Mouse (Mus musculus): ENCODE data around the gene Tob2. TPM values are rescaled to one million over a fixed set of nuclear protein-coding genes. Genes with fewer than 3 reads are reported as not detected.

Tob2 gene
- total RNA-seq, 2 experiments from 2014 or later = 30.5 to 36.4 TPM

GRCm38 (mm10) chr15:81810671-81811598 lies 47.7 kb downstream of the Tob2 start:
- peak; percentile 98 to 99 for DNase-seq

- peak; percentile 80 to 82 for DNase-seq
Observed at GRCm38 (mm10) chr15:81810150-81810549, 48.4 kb downstream of the Tob2 start.

DNA sequence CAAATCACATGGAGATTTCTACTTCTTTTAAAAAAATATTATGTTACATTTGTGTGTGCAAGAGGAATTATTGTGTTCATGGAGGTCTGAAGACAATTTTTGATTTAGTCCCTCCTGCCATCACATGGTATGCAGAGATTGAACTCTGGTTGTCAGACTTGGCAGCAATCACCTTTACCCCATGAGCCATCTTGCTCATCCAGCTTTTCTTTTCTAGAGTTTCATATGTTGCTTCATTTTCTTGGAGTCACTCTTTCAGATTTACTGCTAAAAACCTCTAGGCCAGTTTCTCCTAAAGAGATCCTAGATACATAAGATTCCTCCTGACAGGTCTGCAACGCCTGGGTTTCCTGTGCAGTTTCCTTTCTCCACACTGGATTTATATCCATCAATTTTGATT lies 49.0 kb downstream of the Tob2 start:
- no peak for DNase-seq

GRCm38 (mm10) chr15:81808799-81809198 lies 49.8 kb downstream of the Tob2 start:
- no peak for DNase-seq

DNA sequence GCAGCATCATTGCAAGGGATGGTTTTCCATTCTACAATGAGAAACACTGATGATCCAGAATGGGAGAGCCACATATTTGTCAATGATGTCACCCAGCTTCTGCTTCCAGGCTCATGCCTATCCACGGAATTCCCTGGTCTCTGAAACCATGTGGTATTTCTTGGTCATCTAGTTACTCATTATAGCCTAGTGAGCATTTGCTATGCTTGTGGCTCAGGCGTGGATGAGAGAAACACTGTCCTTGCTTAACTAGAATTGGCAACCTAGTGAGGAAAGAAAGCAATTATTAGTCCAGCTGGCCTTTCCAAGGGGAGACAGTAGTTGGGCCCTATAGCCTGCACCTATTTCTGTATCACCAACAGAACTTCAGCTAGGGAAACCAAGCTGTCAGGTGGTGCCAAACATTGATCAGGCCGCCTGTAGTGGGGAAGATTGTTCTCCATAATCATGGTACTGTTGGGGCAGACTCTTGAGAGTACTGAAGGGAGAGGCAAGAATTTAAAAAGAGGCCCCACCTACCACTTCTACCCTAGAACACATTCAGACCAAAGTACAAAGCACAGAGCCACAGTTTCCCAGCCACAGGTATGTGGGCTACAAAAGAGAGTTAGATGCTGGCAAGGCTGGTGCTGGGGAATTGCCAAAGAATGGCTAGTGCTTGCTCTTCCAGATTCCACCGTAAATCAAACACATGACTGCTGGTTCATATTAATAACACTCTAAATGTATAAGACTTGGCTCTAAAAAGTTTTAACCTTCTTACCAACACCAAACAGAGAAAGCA lies 51.8 kb downstream of the Tob2 start:
- DNase-seq = no peak

- DNase-seq = no peak
Observed at GRCm38 (mm10) chr15:81805624-81806023, 53.0 kb downstream of the Tob2 start.

DNA sequence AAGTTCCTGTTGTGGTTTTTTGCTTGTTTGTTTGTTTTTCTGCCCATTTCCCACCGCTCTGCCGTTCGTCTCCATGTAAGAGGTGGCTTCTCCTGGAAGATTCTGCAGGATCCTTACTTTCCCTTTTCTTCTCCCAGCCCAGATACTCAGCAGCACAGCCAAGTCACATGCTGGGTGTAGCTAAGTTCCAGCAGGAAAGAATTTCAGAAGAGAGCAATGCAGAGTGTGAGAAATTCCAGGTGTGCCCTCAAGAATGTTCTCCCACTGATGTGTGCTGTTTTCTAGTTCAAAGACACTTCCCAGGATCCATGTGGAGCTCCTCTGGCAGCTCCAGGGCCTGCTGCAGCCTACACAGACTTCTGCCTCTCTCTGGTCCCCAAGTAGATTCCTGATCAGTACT lies 53.7 kb downstream of the Tob2 start:
- DNase-seq = no peak

DNA sequence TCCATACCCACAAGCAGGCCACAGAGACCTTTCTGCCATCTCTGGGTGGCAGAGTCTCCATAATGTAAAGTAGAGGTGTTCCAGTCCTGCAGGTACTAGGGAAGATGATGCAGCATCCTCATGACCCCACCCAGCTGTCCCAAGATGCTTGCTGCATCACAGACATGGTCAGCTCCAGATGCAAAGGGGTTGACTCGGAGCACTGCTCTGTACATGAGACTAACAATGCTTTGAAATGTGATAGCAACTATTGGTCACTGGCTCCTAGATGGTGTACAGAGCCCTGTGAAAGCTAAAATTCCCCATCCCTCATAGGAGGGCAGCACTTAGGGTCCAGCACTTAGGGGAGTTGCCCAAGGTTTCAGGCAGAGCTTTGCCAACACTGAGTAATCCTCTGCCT lies 54.4 kb downstream of the Tob2 start:
- no peak for DNase-seq

DNA sequence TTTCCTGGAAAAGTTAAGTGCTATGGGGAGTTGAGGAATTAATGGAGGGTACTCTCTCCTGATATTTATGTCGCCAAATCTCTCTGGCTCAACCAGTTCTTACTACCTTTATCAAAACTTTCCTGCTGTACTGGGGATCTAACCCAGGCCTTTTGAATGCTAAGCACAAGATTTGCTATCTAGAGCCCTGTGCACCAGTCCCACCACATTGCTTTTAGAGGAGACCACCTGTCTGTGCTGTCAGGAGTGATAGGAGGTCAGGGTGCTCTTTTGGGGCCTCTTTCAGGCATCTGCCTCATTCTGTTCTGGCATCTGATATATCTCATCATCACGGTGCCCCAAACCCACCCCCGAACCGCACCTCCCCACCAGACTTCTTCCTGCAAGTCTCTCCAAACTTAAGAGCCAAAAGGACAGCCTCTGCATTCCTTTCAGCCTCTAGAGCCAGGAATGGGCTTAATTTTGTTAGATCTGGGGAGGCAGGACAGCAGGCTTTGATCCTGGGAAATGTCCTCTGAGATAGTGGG lies 55.1 kb downstream of the Tob2 start:
- no peak for DNase-seq

DNA sequence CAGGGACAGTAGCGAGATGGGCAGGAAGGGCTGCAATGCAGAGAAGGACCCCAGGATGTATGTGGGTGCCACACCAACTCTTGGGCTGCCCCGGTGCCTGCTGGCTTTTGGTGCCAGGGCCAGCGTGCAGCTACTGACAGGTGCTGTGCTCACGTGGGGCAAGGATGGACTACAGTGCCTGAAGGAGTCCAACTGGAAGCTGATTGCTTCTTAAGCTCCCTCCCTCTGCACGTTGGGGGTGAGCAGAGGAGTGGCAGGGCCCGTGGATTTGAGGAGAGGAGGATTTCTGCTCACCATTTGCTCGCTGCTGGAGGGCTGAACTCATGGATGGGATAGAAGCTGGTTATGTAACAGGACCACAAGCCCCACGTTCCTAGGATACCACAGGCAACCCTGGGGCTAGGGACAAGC lies 55.6 kb downstream of the Tob2 start:
- no peak for DNase-seq

GRCm38 (mm10) chr15:81802001-81802890 lies 56.4 kb downstream of the Tob2 start, which contains the start of gene Tef:
Tef (plus strand) TSS chr15:81802421.
- peak; percentile 100 for DNase-seq

- no peak for DNase-seq
Observed at GRCm38 (mm10) chr15:81800391-81800790, 58.2 kb downstream of the Tob2 start.

GRCm38 (mm10) chr15:81798421-81798820 lies 60.2 kb downstream of the Tob2 start:
- no peak for DNase-seq

Other genes starting within 250 kb of the Tob2 start
- 10 to 100 TPM; 34.6 to 37.5 TPM for gene L3mbtl2, start 194.9 kb downstream of the Tob2 start, total RNA-seq (2021)
- gene Chadl, start 161.5 kb downstream of the Tob2 start, total RNA-seq (2021) = 10 to 100 TPM; 11.5 to 12.6 TPM
- gene Zc3h7b, start 113.7 kb downstream of the Tob2 start, total RNA-seq (2021) = 100 to 1,000 TPM; 129 to 141 TPM
- 100 to 1,000 TPM; 158 to 165 TPM for gene Rangap1, start 113.3 kb downstream of the Tob2 start, total RNA-seq (2021)
- 100 to 1,000 TPM; 300 to 307 TPM for gene Tef, start 56.4 kb downstream of the Tob2 start, total RNA-seq (2021)
- 10 to 100 TPM; 31.2 to 33.5 TPM for gene Phf5a, start 13.1 kb upstream of the Tob2 start, total RNA-seq (2021)
- 100 to 1,000 TPM; 449 to 462 TPM for gene Aco2, start 13.5 kb upstream of the Tob2 start, total RNA-seq (2021)
- gene Polr3h, start 67.4 kb upstream of the Tob2 start, total RNA-seq (2021) = 10 to 100 TPM; 44.5 to 48.2 TPM
- gene Csdc2, start 78.0 kb upstream of the Tob2 start, total RNA-seq (2021) = 10 to 100 TPM; 74.5 to 77.1 TPM
- 100 to 1,000 TPM; 209 to 220 TPM for gene Pmm1, start 102.1 kb upstream of the Tob2 start, total RNA-seq (2021)
- gene 1700029P11Rik, start 121.7 kb upstream of the Tob2 start, total RNA-seq (2021) = not detected
- gene Xrcc6, start 129.0 kb upstream of the Tob2 start, total RNA-seq (2021) = 10 to 100 TPM; 25.5 to 27.2 TPM
- 100 to 1,000 TPM; 111 to 116 TPM for gene Desi1, start 175.1 kb upstream of the Tob2 start, total RNA-seq (2021)
- 100 to 1,000 TPM; 107 to 110 TPM for gene Snu13, start 188.8 kb upstream of the Tob2 start, total RNA-seq (2021)
- not detected for gene 4930407I10Rik, start 200.4 kb upstream of the Tob2 start, total RNA-seq (2021)
- under 1 TPM; 0.17 to 0.30 TPM for gene Mei1, start 211.2 kb upstream of the Tob2 start, total RNA-seq (2021)